Mouse (Mus musculus) myocyte (in vitro differentiated cells): Measurements from ENCODE around the gene Msi2.

Source experiments
- CEBPB ChIP-seq: IDR thresholded peaks from 2 replicates; pipeline ENCODE4 v1.6.1; 2011; ENCODE audit warnings: mild to moderate bottlenecking, moderate library complexity; ENCODE audit not compliant: poor library complexity, insufficient read depth, severe bottlenecking
- E2F4 ChIP-seq: IDR thresholded peaks from one replicate; pipeline ENCODE4 v1.6.1; 2011; ENCODE audit warnings: mild to moderate bottlenecking, control low read depth, moderate library complexity; ENCODE audit not compliant: insufficient read depth
- MAX ChIP-seq: IDR thresholded peaks from one replicate; pipeline ENCODE4 v1.6.1; 2011; ENCODE audit warnings: low read depth, mild to moderate bottlenecking, control low read depth
- MYOD1 ChIP-seq, 3 experiments: IDR thresholded peaks; one replicate each; pipeline ENCODE4 v1.6.1; 2011; ENCODE audit warnings: control low read depth in 2 of 3, low read depth in 2 of 3, mild to moderate bottlenecking in 2 of 3, moderate library complexity in 1 of 3; ENCODE audit not compliant: insufficient read length in 2 of 3, control insufficient read depth in 1 of 3
- POLR2A ChIP-seq: IDR thresholded peaks from one replicate; pipeline ENCODE4 v1.6.1; 2011; ENCODE audit warnings: low read depth, mild to moderate bottlenecking, control low read depth, moderate library complexity; ENCODE audit not compliant: insufficient read length
- REST ChIP-seq: IDR thresholded peaks from one replicate; pipeline ENCODE4 v1.6.1; 2011; ENCODE audit warnings: mild to moderate bottlenecking, control low read depth, moderate library complexity; ENCODE audit not compliant: insufficient read depth, insufficient read length
- USF1 ChIP-seq: IDR thresholded peaks from one replicate; pipeline ENCODE4 v1.6.1; 2011; ENCODE audit warnings: low read depth, mild to moderate bottlenecking, control low read depth, moderate library complexity

- no peak for TF ChIP-seq CEBPB
- no peak for TF ChIP-seq USF1
- TF ChIP-seq E2F4 = no peak
- TF ChIP-seq POLR2A = no peak
- no peak for TF ChIP-seq REST
- TF ChIP-seq MYOD1 (IDR thresholded peaks at IDR 0.05; ENCODE audit: control insufficient read depth in 1 of 3, insufficient read length in 2 of 3, low read depth in 2 of 3) = no peak
- TF ChIP-seq MAX = no peak
Measured at GRCm38 (mm10) chr11:88515267-88515666, 203.0 kb downstream of the Msi2 start.
